Mouse (Mus musculus) urinary bladder, postnatal 10 days (tissue): ENCODE results near the gene Tctex1d4.

Experiments
- DNase-seq: peaks from one replicate; pipeline ENCODE4 v3.0.0; 2022; ENCODE audit warnings: low spot score

The Tctex1d4 gene

DNA sequence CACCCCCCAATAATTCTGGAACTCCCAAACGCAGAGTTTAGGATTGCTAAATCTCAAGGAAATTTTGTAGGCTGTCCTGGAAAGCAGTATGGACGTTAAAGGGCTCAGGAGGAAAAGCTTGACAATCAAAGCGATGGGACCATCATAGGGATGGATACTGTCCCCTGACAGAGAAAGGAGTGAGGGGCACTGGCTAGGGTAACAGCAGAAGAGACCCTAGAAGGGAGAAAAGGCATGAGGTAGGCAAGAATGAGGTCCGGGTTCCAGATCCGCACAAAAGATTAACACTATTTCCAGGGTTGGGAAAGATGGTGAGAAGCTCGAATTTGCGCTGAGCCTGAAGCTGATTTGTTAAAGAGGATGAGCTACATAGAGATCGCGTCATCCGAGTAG lies 6.5 kb upstream of the Tctex1d4 start:
- no peak for DNase-seq

DNA sequence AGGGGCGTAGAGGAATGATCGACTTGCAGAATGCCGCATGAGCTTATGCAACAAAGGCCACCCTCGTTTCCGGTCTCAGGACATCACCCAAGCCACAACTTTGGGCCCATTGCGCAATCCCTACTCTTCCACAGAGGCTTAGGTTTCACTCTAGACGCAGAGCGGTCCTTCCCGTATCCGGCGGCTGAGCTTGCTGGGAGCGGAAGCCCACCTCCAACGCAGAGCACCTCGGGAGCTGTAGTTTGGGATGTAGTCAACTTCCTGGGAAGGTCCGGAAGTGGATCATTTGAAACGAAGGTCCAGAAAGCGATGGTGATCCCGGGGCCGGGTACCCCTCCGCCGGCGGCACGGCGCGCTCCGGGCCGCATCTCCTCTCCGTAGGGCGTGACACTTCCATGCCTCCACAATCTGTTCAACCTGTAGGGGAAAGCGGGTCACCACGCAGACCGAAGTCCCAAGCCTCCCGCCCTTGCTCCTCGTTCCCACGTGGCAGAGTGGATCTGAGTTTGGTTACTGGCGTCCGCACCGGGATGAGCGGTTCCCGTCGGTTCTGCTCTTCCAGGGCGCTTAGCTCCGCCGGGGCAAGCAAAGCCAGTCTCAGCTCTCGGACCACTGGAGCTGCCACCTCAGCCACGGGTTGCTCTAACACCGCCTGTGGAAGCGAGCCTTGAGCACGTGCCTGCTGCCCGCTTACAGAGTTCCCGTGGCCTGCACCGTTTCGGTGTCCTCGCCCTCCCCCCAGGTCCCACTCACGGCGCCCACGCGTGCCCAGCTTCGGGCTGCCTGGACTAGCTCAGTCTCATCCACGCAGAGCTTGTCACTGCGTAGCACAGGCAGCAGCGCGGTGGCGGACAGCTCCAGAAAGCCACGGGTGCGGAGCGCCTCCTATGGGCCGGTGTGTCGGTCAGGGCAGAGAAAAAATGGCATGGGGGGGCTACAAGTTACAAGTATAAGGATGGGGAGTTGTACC lies 5.9 kb upstream of the Tctex1d4 start:
- DNase-seq, result peak; percentile 78

DNA sequence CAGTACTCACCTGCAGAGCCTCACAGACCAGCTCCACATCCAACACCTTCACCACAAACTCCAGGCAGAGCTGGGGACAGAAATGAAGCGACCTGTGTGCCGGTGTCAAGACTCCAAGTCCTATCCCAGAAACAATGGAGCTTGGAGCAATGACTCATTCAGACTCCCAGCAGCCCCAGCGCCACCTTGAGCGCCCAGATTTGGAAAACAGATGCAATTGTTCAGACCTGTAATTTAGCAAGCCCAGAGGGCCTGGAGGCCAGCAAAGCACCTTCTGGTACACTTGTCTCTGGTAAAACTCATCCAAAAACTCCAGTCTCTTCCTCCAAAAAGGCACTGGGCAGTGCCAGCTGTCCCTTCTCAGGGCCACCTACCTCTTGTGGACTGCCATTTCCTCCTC lies 4.4 kb upstream of the Tctex1d4 start:
- DNase-seq, result no peak

DNA sequence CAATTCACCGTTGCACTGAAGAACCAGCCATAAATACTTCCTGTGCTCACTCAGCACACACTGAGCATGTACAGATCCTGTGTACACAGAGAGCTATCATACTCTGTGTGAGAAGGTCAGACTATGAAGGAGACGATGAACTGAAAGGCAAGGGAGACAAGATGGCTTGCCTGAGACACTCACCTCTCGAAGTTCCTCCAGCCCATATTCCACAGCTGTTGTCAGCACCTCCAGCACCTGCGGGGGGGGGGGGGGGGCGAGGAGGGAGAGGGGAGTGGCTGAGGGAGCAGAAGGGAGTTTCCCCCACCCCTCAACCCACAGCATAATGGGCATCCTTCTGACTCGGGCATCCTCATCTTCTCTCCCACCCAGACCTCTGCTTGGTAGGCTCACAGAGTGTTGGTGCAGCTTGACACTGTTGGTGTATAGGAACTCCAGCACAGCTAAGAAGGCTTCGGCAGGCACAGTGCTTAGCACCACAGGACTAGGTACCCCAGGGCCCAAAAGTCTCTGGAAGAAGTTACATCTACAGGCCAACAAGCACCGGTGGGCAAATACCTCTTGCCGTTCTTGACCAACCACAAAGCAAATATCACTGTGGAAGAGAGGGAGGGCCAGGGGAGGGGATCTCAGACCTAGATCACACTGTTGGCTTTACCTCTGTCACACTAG lies 2.9 kb upstream of the Tctex1d4 start:
- no peak for DNase-seq

DNA sequence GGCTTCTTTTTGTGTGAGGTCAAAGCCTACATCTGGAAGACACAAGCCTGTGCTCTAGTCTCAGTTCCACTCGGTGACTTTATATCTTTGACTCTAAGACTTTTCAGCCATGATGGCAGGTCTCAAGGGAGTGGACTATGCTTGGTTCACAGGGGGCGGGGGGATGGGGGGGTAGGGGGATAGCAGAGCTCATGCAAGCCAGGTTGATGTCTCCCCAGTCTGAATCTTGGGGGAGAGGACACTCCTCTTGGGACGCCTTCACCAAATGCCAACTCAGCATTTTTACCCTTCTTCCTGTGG lies 2.4 kb upstream of the Tctex1d4 start:
- no peak for DNase-seq

- no peak for DNase-seq
Observed at GRCm38 (mm10) chr4:117124518-117125347, 1.9 kb upstream of the Tctex1d4 start.

DNA sequence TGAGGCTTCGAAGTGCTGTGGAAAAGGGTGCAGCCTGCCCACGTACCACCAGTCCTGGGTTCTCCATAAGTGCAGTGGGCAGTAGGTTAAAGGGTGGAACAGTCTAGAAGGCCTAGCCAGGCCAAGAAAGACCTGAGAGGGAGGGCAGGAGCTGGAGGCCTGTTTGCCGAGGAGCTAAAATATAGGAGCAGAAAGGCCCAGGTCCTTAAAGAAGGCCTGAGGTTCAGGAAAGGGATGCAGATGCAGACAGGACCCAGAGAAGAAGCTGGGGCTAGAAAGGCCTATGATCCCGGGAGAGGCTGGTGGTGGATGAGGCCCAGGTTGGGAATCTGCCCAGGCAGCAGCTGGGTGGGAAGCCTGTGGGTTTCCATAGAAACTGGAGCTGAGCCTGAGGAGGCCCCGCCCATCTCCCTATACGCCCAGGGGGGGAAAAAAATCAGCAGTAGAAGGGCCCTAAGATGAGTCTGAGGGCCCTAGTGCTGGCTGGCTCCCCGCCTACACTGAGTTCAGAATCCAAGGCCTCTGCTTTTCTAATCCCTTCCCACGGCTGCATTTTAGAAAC lies 1.2 kb upstream of the Tctex1d4 start, which contains the start of gene Btbd19:
Gene Btbd19 (minus strand): TSS at position 378 of the 562 bp plus-strand sequence.
- no peak for DNase-seq

DNA sequence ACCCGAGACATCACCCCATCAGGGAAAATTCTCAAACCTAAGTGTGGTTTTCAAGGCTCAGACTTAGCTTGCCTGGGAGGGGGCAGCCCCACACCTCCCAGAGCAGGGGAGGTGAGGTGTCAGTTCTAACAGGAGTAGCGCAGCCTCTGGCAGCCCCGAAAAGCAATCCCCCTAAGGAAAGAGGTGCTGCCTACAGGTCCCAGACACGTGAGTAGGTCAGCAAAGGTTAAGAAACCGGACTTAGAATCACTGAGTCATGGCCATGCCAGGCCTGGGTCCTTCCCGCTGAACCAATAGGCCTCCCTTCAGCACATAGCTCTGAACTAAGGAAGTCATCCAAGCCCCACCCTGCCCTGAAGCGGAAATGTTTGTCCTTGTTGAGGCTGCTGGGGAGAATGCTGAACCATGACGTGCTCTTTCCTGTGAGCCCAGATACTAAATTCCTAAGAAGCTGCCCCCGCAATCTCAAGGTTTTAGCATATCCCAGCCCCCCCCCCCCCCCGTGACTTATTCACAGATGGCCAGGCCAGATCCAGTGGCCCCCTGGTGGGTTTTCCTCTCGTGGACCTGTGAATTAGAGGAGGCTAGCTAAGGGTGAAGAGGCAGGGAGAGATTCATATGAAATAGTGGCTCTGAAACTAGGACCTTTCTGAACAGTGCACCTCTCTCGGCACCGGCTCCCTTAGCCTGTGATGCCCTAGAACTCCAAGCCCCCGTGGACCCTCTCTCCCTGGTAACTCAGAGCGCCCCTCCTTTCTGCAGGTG lies 502 bp upstream of the Tctex1d4 start:
- no peak for DNase-seq

DNA sequence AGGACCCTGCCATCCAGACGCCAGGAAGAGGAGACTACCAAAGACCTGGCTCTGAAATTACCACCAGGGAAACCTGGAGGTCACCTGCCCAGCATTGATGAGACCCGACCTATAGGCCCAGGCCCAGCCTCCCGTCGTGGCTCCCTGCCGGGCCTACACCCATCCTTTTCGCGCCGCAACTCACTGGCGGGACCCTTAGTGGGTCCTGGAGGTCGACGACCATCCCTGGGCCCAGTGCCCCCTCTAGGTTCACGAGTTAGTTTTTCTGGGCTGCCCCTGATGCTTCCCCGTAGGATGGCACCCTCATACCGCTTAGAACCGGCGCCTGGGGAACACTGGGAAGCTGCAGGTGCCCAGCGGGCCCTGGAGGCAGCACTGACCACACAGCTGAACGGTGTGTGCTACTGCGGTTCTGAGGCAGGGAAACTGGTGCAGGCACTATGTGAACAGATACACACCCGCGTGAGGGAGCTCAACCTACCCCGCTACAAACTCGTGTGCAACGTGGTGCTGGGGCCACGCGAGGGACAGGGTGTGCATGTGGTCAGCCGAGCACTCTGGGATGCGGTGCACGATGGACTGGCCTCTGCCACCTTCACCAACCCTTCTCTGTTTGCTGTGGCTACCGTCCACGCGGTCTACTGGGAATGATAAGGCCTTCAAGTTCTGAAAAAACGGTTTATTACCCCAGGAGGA lies 1.5 kb downstream of the Tctex1d4 start:
- DNase-seq, result no peak

DNA sequence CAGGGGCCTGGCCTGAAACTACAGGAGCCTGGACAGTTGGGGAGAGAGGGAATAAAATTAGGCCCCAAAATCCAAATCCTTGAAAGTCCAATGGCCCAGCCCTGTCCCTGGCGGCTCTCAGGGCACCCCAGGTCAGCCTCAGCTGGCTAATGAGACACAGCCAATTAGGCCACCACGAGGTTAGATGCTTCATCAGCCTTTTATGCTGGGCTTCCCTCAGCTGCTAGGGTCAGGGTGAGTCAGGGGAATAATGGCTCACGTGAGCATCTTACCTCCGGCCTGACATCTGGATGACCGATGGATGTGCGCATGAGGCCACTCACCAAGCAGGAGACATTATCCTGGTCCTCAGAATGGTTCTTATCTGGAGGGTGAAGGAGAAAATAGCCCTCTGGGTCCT lies 4.2 kb downstream of the Tctex1d4 start:
- no peak for DNase-seq

- no peak for DNase-seq
Observed at GRCm38 (mm10) chr4:117131198-117131597, 4.6 kb downstream of the Tctex1d4 start.

GRCm38 (mm10) chr4:117131890-117132793 lies 5.5 kb downstream of the Tctex1d4 start:
- no peak for DNase-seq

- no peak for DNase-seq
Observed at GRCm38 (mm10) chr4:117132794-117133143, 6.2 kb downstream of the Tctex1d4 start.

DNA sequence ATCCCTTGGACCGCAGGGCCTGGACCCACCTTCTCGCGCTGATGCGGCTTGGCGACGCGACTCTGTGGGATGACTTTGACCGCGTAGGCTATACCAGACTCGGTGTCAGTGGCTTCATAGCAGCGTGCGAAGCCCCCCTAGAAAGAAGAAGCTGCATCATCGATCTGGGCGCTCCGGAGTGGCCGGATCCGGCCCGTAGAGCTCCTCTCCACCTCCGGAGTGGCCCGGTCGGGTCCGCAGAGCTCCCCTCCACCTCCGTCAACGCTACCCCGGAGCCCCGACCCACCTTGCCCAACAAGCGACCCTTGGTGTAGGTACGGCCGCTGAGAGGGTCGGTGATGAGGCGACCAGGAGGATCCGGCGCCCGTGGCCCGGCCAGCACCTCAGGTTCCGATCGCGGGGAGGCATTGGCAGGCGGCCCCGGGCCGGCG lies 6.8 kb downstream of the Tctex1d4 start:
- DNase-seq, result no peak

GRCm38 (mm10) chr4:117133817-117134600 lies 7.4 kb downstream of the Tctex1d4 start, which contains the start of gene Plk3:
TSS of gene Plk3 (minus strand) at chr4:117133963.
- DNase-seq, result peak; percentile 78

- DNase-seq, result no peak
Observed at GRCm38 (mm10) chr4:117134601-117134995, 8.0 kb downstream of the Tctex1d4 start.

GRCm38 (mm10) chr4:117136034-117136433 lies 9.4 kb downstream of the Tctex1d4 start:
- no peak for DNase-seq

- DNase-seq, result no peak
Observed at GRCm38 (mm10) chr4:117138295-117139216, 12.0 kb downstream of the Tctex1d4 start.
